Mouse (Mus musculus) thymus, adult 2 months (tissue): ENCODE results near the gene Srsf4.

Experiments used
- CTCF ChIP-seq: fragments of 200-500 bp; IDR thresholded peaks from 2 replicates; pipeline ENCODE4 v1.5.1; 2012; ENCODE audit warnings: mild to moderate bottlenecking, control low read depth, low read length, moderate library complexity, borderline replicate concordance; ENCODE audit not compliant: control insufficient read depth, poor library complexity, insufficient read depth; ENCODE audit errors: extremely low read depth
- POLR2A ChIP-seq: fragments of 200-500 bp; IDR thresholded peaks from 2 replicates; pipeline ENCODE4 v1.6.1; 2012; ENCODE audit warnings: mild to moderate bottlenecking, low read length, control low read depth, moderate library complexity; ENCODE audit not compliant: control insufficient read depth, poor library complexity, insufficient read depth; ENCODE audit errors: extremely low read depth

GRCm38 (mm10) chr4:131872672-131873292 lies 635 bp upstream of the Srsf4 start:
- TF ChIP-seq CTCF (no peak), POLR2A (no peak)
